Mouse (Mus musculus) cerebellum, adult 2 months (tissue): ENCODE data around the gene Wdr59.

ENCODE experiments used
- CTCF ChIP-seq: fragments of 200-500 bp; IDR thresholded peaks from 2 replicates; pipeline ENCODE4 v1.5.1; 2011; ENCODE audit warnings: low read depth, mild to moderate bottlenecking, control low read depth, low read length, moderate library complexity, borderline replicate concordance; ENCODE audit not compliant: insufficient read depth
- POLR2A ChIP-seq: fragments of 200-500 bp; IDR thresholded peaks from 2 replicates; pipeline ENCODE4 v1.6.1; 2011; ENCODE audit warnings: low read length, control low read depth, borderline replicate concordance; ENCODE audit not compliant: insufficient read depth

DNA sequence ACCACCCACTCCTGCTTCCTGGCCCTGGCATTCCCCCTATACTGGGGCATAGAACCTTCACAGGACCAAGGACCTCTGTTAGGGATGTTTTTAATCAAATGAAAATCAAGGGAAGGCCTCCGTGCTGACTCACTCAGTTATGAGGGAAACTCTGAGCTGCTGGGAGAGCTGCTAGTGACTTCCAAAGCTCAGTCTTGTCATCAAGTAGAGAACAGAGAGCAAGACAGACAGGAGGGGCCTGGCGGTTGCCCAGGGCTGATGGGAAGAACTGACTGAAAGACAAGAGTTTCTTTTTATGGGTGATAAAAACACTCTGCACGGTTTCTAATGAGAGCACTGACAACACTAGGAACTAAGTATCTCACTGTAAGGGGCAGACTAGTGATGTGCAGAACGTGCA, 57.4 kb downstream of the Wdr59 start:
- TF ChIP-seq POLR2A (no peak), CTCF (no peak)
